Mouse (Mus musculus) fibroblast of lung, adult 2 months (primary cell): ENCODE results near the gene Gpr174.
"Not testable (repeated sequence)": the region's sequence is repeated elsewhere in the genome, so short reads cannot be mapped to it uniquely, and the experiment has no call there.

ENCODE experiments used
- DNase-seq: peaks from one replicate; pipeline ENCODE4 v3.0.0-alpha.2; 2011; ENCODE audit warnings: low read depth

Gene Gpr174

GRCm38 (mm10) chrX:107255486-107256227 lies at the start of gene Gpr174:
TSS of gene Gpr174 (plus strand) at chrX:107255878.
- no peak for DNase-seq

GRCm38 (mm10) chrX:107217577-107218090 lies 38.0 kb upstream of the Gpr174 start:
- DNase-seq, result no peak

- DNase-seq, result no peak
These were observed 30.8 kb upstream of the Gpr174 start for GRCm38 (mm10) chrX:107224846-107225245.

GRCm38 (mm10) chrX:107231214-107231613 lies 24.5 kb upstream of the Gpr174 start:
- DNase-seq, result no peak

GRCm38 (mm10) chrX:107234655-107235054 lies 21.0 kb upstream of the Gpr174 start:
- no peak for DNase-seq

GRCm38 (mm10) chrX:107236461-107236860 lies 19.2 kb upstream of the Gpr174 start:
- DNase-seq, result no peak

- DNase-seq, result no peak
These were observed 5.3 kb upstream of the Gpr174 start for GRCm38 (mm10) chrX:107250390-107250789.

GRCm38 (mm10) chrX:107264619-107265018 lies 8.9 kb downstream of the Gpr174 start:
- no peak for DNase-seq

GRCm38 (mm10) chrX:107277606-107278005 lies 21.9 kb downstream of the Gpr174 start:
- DNase-seq, result no peak

GRCm38 (mm10) chrX:107284211-107284610 lies 28.5 kb downstream of the Gpr174 start:
- DNase-seq, result no peak

- DNase-seq, result not testable (repeated sequence)
These were observed 42.2 kb downstream of the Gpr174 start for GRCm38 (mm10) chrX:107297861-107298260.

- DNase-seq, result no peak
These were observed 43.1 kb downstream of the Gpr174 start for GRCm38 (mm10) chrX:107298761-107299160.

- DNase-seq, result no peak
These were observed 50.8 kb downstream of the Gpr174 start for GRCm38 (mm10) chrX:107306492-107306891.

- DNase-seq, result no peak
These were observed 56.9 kb downstream of the Gpr174 start for GRCm38 (mm10) chrX:107312533-107312932.

- no peak for DNase-seq
These were observed 70.2 kb downstream of the Gpr174 start for GRCm38 (mm10) chrX:107325697-107326381.

- DNase-seq, result no peak
These were observed 74.2 kb downstream of the Gpr174 start for GRCm38 (mm10) chrX:107329849-107330248.

GRCm38 (mm10) chrX:107336609-107337008 lies 80.9 kb downstream of the Gpr174 start:
- DNase-seq, result no peak

- DNase-seq, result no peak
These were observed 86.3 kb downstream of the Gpr174 start for GRCm38 (mm10) chrX:107341980-107342379.
